Mouse (Mus musculus): ENCODE results near the gene Pnmal2. TPM values are rescaled to one million over a fixed set of nuclear protein-coding genes. Genes with fewer than 3 reads are reported as not detected.

Gene Pnmal2
- not detected for polyA plus RNA-seq (2017; shearing (Covaris generic))

GRCm38 (mm10) chr7:16944061-16944807 is at the start of gene Pnmal2:
Gene Pnmal2 (plus strand): TSS chr7:16944682.
- peak; percentile 28 for ATAC-seq

GRCm38 (mm10) chr7:16895000-16895399 is 49.5 kb upstream of the Pnmal2 start:
- peak; percentile 31 for ATAC-seq

- no peak for ATAC-seq
Measured at GRCm38 (mm10) chr7:16895511-16895910, 49.0 kb upstream of the Pnmal2 start.

GRCm38 (mm10) chr7:16900526-16900925 is 44.0 kb upstream of the Pnmal2 start:
- ATAC-seq: no peak

- no peak for ATAC-seq
Measured at GRCm38 (mm10) chr7:16903439-16903955, 41.0 kb upstream of the Pnmal2 start.

GRCm38 (mm10) chr7:16904120-16904675 is 40.3 kb upstream of the Pnmal2 start:
- no peak for ATAC-seq

GRCm38 (mm10) chr7:16905491-16906021 is 38.9 kb upstream of the Pnmal2 start:
- peak; percentile 21 for ATAC-seq

- ATAC-seq: peak; percentile 34
Measured at GRCm38 (mm10) chr7:16906281-16906680, 38.2 kb upstream of the Pnmal2 start, which contains the start of gene Ptgir. Gene Ptgir (plus strand): TSS chr7:16906490.

GRCm38 (mm10) chr7:16906889-16907559 is 37.5 kb upstream of the Pnmal2 start:
- no peak for ATAC-seq

- ATAC-seq: peak; percentile 60
Measured at GRCm38 (mm10) chr7:16907842-16908241, 36.6 kb upstream of the Pnmal2 start.

GRCm38 (mm10) chr7:16908367-16908766 is 36.1 kb upstream of the Pnmal2 start:
- ATAC-seq: no peak

- no peak for ATAC-seq
Measured at GRCm38 (mm10) chr7:16908859-16909258, 35.6 kb upstream of the Pnmal2 start.

GRCm38 (mm10) chr7:16909909-16910308 is 34.6 kb upstream of the Pnmal2 start:
- ATAC-seq: no peak

GRCm38 (mm10) chr7:16911904-16912303 is 32.6 kb upstream of the Pnmal2 start:
- ATAC-seq: no peak

GRCm38 (mm10) chr7:16912360-16912759 is 32.1 kb upstream of the Pnmal2 start:
- no peak for ATAC-seq

- peak; percentile 83 for ATAC-seq
Measured at GRCm38 (mm10) chr7:16913806-16914452, 30.6 kb upstream of the Pnmal2 start.

- no peak for ATAC-seq
Measured at GRCm38 (mm10) chr7:16914453-16915343, 29.8 kb upstream of the Pnmal2 start.

- ATAC-seq: no peak
Measured at GRCm38 (mm10) chr7:16915461-16916340, 28.8 kb upstream of the Pnmal2 start.

- ATAC-seq: no peak
Measured at GRCm38 (mm10) chr7:16916342-16917265, 27.9 kb upstream of the Pnmal2 start.
